Mouse (Mus musculus): ENCODE results near the gene Glg1. TPM values are rescaled to one million over a fixed set of nuclear protein-coding genes. Genes with fewer than 3 reads are reported as not detected.
"Not testable (repeated sequence)": the region's sequence is repeated elsewhere in the genome, so short reads cannot be mapped to it uniquely, and the experiment has no call there.

Gene Glg1
- polyA plus RNA-seq, 1 experiment from 2014 or later = 65.1 TPM

DNA sequence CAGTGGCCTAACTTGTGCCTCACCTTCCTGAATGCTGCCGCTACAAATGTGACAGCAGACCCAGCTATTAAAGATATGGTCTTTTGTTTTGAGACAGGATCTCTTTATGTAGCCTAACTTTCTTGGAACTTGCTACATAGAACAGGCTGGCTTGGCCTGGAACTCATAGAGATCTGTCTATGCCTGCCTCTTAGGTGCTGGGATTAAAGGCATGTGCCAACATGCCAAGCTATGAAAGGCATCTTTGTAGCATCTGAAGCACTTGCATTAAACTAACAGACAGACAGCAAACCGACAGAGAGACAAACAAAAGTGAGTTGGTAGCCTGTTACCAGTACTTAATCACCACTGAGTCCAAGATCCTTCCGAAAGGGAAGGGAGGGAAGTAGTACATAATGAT lies 23.1 kb upstream of the Glg1 start:
- WGBS = 91% methylated on average over 3 of the region's 3 CpGs

DNA sequence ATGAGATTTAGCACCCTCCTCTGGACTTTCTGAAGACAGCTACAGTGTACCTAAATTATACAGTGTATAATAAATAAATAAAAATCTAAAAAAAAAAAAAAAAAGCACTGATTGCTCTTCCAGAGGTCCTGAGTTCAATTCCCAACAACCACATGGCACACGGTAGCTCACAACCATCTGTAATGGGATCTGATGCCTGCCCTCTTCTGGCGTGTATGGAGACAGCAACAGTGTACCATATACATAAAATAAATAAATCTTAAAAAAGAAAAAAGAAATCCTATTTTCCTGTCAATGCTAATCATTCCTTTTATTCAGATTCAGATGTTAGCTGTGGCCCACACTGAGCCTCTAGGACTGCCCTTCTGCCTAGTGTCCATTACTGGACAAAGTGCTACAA lies 9.3 kb upstream of the Glg1 start:
- DNase-seq (ENCODE audit: low spot score) = no peak
- H3K27me3 ChIP-seq (ENCODE audit: low read depth, poor library complexity, severe bottlenecking) = no peaks in the 10 kb centered on the region
- H3K27ac ChIP-seq (replicated peaks) = no peak overlapping the region

More for the DNA sequence above, 23.1 kb upstream of the Glg1 start:
- Histone ChIP-seq H3K27me3 (ENCODE audit: low read depth, poor library complexity, severe bottlenecking) (no peaks in the 10 kb centered on the region), H3K36me3 (peaks cover 98% of the 10 kb centered on the region), H3K27ac (replicated peaks) (no peak overlapping the region), H3K9me3 (replicated peaks) (no peaks in the 10 kb centered on the region), H3K4me1 (no peaks in the 10 kb centered on the region), H3K4me3 (no peak overlapping the region)
- DNase-seq (ENCODE audit: low spot score) = no peak

DNA sequence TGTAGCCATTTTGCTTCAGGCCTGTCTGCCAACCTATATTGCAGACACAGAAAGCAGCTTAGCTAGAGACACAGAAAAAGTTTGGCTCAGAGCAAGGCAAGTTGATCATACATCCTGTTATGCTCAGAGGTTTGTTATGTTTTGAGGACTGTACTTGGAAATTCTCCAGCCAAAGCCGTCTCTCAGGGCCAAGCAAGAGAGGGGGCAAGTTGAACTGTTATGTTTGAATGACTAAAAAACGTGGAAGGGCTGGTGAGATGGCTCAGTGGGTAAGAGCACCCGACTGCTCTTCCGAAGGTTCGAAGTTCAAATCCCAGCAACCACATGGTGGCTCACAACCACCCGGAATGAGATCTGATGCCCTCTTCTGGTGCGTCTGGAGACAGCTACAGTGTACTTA lies 7.1 kb upstream of the Glg1 start:
- not testable (repeated sequence) for H3K4me1 ChIP-seq; H3K27ac ChIP-seq (replicated peaks); DNase-seq (ENCODE audit: low spot score); H3K9me3 ChIP-seq (replicated peaks); H3K4me3 ChIP-seq; H3K27me3 ChIP-seq (ENCODE audit: low read depth, poor library complexity, severe bottlenecking)
- H3K36me3 ChIP-seq = peaks cover 22% of the 10 kb centered on the region
- 73% methylated on average over 7 of the region's 7 CpGs for whole genome bisulfite sequencing

More for the DNA sequence above, 9.3 kb upstream of the Glg1 start:
- H3K9me3 ChIP-seq (replicated peaks) = no peaks in the 10 kb centered on the region
- peaks cover 38% of the 10 kb centered on the region for H3K36me3 ChIP-seq
- WGBS = 74% methylated on average over 2 of the region's 2 CpGs
- H3K4me3 ChIP-seq = no peak overlapping the region
- H3K4me1 ChIP-seq = no peaks in the 10 kb centered on the region

- Histone ChIP-seq H3K27me3 (ENCODE audit: low read depth, poor library complexity, severe bottlenecking) (peaks cover 6% of the 10 kb centered on the region; the same call in 1 of the 2 replicates), H3K27ac (replicated peaks) (no peak overlapping the region), H3K4me1 (no peaks in the 10 kb centered on the region), H3K36me3 (peaks cover 9% of the 10 kb centered on the region), H3K4me3 (no peak overlapping the region), H3K9me3 (replicated peaks) (no peaks in the 10 kb centered on the region)
- 84% methylated on average over 2 of the region's 2 CpGs for WGBS
- no peak for DNase-seq (ENCODE audit: low spot score)
These were observed 5.7 kb upstream of the Glg1 start for GRCm38 (mm10) chr8:111264693-111265220.

DNA sequence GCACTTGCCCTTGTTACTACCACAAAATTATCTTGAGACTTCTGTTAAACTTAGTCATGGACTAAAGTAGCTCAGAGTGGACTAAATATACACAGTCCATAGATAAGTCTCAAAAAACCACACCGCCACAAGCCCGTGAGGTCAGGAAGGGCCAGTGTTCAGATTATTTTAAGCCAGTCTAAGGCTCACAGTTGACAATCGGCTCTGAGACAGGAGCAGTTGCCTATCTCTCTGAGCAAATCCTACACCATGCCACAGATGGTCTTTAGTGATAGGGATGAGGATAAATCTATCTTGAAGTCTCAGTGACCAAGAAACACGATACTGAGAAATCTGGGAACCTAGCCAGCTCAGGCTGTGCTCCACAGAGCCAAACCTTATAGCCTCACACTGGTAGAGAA lies 3.0 kb upstream of the Glg1 start:
- H3K9me3 ChIP-seq (replicated peaks) = no peaks in the 10 kb centered on the region
- DNase-seq (ENCODE audit: low spot score) = no peak
- H3K4me1 ChIP-seq = peaks cover 8% of the 10 kb centered on the region; the same call in 1 of the 2 replicates
- no peak overlapping the region for H3K27ac ChIP-seq (replicated peaks)
- no peaks in the 10 kb centered on the region for H3K36me3 ChIP-seq
- H3K27me3 ChIP-seq (ENCODE audit: low read depth, poor library complexity, severe bottlenecking) = peaks cover 6% of the 10 kb centered on the region; the same call in 1 of the 2 replicates
- WGBS = 87% methylated on average over 4 of the region's 4 CpGs
- H3K4me3 ChIP-seq = no peak overlapping the region

- H3K9me3 ChIP-seq (replicated peaks) = no peaks in the 10 kb centered on the region; the same call in 1 of the 2 replicates
- peaks cover 8% of the 10 kb centered on the region; the same call in 1 of the 2 replicates for H3K4me1 ChIP-seq
- 91% methylated on average over 5 of the region's 5 CpGs for WGBS
- H3K36me3 ChIP-seq = peaks cover 16% of the 10 kb centered on the region
- DNase-seq (ENCODE audit: low spot score) = no peak
- no peak overlapping the region for H3K27ac ChIP-seq (replicated peaks)
- no peak overlapping the region for H3K4me3 ChIP-seq
- peaks cover 6% of the 10 kb centered on the region; the same call in 1 of the 2 replicates for H3K27me3 ChIP-seq (ENCODE audit: low read depth, poor library complexity, severe bottlenecking)
These were observed 1.2 kb upstream of the Glg1 start for GRCm38 (mm10) chr8:111260251-111260650.

DNA sequence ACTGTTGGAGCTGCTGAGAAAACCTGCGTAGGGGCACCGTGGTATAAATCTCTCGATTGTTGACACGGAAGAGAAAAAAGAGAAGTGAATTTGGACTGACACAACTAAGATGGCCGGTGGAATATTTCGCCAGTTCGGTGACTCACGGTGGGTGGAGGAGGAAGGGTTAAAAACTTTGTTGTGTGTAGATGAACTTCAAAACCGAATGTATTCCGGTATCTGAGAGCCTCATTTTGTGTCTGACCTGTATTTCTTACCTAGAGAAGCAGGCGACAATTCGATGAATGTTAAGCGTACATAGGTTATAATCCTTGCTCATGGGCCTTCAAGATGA lies 359 bp upstream of the Glg1 start:
- DNase-seq (ENCODE audit: low spot score) = no peak
- Histone ChIP-seq H3K4me1 (peaks cover 8% of the 10 kb centered on the region; the same call in 1 of the 2 replicates), H3K27me3 (ENCODE audit: low read depth, poor library complexity, severe bottlenecking) (peaks cover 6% of the 10 kb centered on the region; the same call in 1 of the 2 replicates), H3K9me3 (replicated peaks) (no peaks in the 10 kb centered on the region; the same call in 1 of the 2 replicates), H3K36me3 (peaks cover 24% of the 10 kb centered on the region), H3K4me3 (peak overlapping the region; percentile 83), H3K27ac (replicated peaks) (peak overlapping the region; percentile 98)
- 13% methylated on average over 13 of the region's 13 CpGs for WGBS

DNA sequence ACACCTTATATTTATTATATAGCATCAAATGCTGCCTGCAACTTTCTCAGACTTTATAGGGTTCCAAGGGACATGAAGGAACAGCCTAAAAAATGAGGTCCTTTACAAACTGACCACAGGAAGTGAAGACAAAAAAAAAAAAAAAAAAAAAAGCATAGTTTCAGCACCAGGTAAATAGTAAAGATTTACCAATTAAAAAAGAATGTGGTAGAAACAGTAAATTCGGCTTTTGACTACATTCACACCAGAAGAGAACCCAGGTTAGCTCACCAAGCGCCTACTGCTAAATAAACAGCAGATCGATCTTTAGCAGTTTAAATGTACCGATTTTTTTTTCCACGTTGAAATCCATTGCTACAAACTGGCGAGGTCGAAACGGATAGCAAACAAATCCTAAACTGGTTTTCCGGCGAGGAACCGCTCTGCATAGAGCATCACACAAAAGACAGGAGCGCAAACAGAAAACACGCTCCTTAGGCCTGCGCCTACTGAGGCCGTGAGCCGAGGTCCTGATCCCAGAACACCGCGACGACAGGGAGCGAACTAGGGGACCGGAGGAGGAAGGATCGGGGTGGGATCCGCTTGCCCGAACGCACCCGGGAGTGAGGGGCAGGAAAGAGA lies 896 bp downstream of the Glg1 start:
- H3K9me3 ChIP-seq (replicated peaks) = no peaks in the 10 kb centered on the region; the same call in 1 of the 2 replicates
- peaks cover 6% of the 10 kb centered on the region; the same call in 1 of the 2 replicates for H3K27me3 ChIP-seq (ENCODE audit: low read depth, poor library complexity, severe bottlenecking)
- peak overlapping the region; percentile 83 for H3K4me3 ChIP-seq
- H3K4me1 ChIP-seq = peaks cover 8% of the 10 kb centered on the region; the same call in 1 of the 2 replicates
- H3K27ac ChIP-seq (replicated peaks) = peak overlapping the region; percentile 98
- no peak for DNase-seq (ENCODE audit: low spot score)
- H3K36me3 ChIP-seq = peaks cover 30% of the 10 kb centered on the region
- 2% methylated on average over 26 of the region's 26 CpGs for WGBS

DNA sequence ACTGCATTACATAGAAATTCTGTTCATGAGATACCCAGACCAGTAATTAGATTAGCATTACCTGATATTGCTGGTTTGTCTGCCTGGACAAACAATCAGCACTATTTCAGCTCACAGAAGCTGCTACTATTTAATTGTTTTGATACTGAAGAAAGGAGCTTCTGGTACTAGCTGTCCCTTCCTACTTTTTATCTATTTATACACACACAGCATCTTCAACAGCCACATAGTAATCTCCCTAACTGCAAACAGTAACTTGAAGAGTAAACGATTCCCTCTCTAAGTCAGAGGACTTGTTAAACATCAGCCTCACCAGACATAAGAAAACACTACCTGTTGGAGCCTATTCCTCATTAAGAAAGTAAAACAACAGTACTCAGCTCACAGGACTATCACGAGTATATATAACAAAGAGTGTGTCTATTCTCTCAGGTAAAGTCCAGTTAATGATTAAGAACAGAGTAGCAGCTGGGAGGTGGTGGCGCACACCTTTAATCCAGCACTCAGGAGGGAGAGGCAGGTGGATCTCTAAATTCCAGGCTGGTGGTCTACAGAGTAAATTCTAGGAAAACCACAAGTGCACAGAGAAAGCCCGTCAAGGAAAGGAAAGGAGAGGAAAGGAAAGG lies 6.4 kb downstream of the Glg1 start:
- DNase-seq (ENCODE audit: low spot score) = no peak
- Histone ChIP-seq H3K27ac (replicated peaks) (no peak overlapping the region), H3K4me1 (peaks cover 5% of the 10 kb centered on the region; the same call in 1 of the 2 replicates), H3K9me3 (replicated peaks) (no peaks in the 10 kb centered on the region; the same call in 1 of the 2 replicates), H3K4me3 (no peak overlapping the region), H3K36me3 (peaks cover 32% of the 10 kb centered on the region), H3K27me3 (ENCODE audit: low read depth, poor library complexity, severe bottlenecking) (no peaks in the 10 kb centered on the region)
- WGBS = 90% methylated on average over 4 of the region's 4 CpGs

- Histone ChIP-seq H3K4me1 (no peaks in the 10 kb centered on the region), H3K36me3 (peaks cover 17% of the 10 kb centered on the region), H3K9me3 (replicated peaks) (no peaks in the 10 kb centered on the region), H3K27me3 (ENCODE audit: low read depth, poor library complexity, severe bottlenecking) (no peaks in the 10 kb centered on the region), H3K27ac (replicated peaks) (no peak overlapping the region), H3K4me3 (no peak overlapping the region)
- WGBS = 84% methylated on average over 2 of the region's 2 CpGs
- no peak for DNase-seq (ENCODE audit: low spot score)
These were observed 8.9 kb downstream of the Glg1 start for GRCm38 (mm10) chr8:111250111-111250510.

- DNase-seq (ENCODE audit: low spot score) = no peak
- H3K36me3 ChIP-seq = 0 out of 2 replicates have a peak, but pooled peaks cover 7% of the 10 kb centered on the region
- H3K27me3 ChIP-seq (ENCODE audit: low read depth, poor library complexity, severe bottlenecking) = no peaks in the 10 kb centered on the region
These were observed 10.9 kb downstream of the Glg1 start for GRCm38 (mm10) chr8:111248136-111248535.

GRCm38 (mm10) chr8:111246864-111247263 lies 12.2 kb downstream of the Glg1 start:
- 89% methylated on average over 1 of the region's 1 CpGs for WGBS
- not testable (repeated sequence) for H3K27me3 ChIP-seq (ENCODE audit: low read depth, poor library complexity, severe bottlenecking); H3K4me3 ChIP-seq; H3K4me1 ChIP-seq; H3K9me3 ChIP-seq (replicated peaks); H3K36me3 ChIP-seq; DNase-seq (ENCODE audit: low spot score); H3K27ac ChIP-seq (replicated peaks)

More at GRCm38 (mm10) chr8:111248136-111248535, 10.9 kb downstream of the Glg1 start:
- Histone ChIP-seq H3K9me3 (replicated peaks) (no peaks in the 10 kb centered on the region), H3K4me3 (no peak overlapping the region), H3K4me1 (no peaks in the 10 kb centered on the region), H3K27ac (replicated peaks) (no peak overlapping the region)

- no peaks in the 10 kb centered on the region for H3K27me3 ChIP-seq (ENCODE audit: low read depth, poor library complexity, severe bottlenecking)
- H3K27ac ChIP-seq (replicated peaks) = no peak overlapping the region
- 0 out of 2 replicates have a peak, but pooled peaks cover 7% of the 10 kb centered on the region for H3K36me3 ChIP-seq
- H3K4me3 ChIP-seq = no peak overlapping the region
- no peaks in the 10 kb centered on the region for H3K9me3 ChIP-seq (replicated peaks)
- no peak for DNase-seq (ENCODE audit: low spot score)
- H3K4me1 ChIP-seq = no peaks in the 10 kb centered on the region
- WGBS = 90% methylated on average over 4 of the region's 4 CpGs
These were observed 12.7 kb downstream of the Glg1 start for GRCm38 (mm10) chr8:111246287-111246830.

All from midbrain, embryonic 10.5 days (tissue).